Mouse (Mus musculus) spleen, adult 10 weeks (tissue): ENCODE measurements around the gene Rmi1. TPM values are rescaled to one million over a fixed set of nuclear protein-coding genes. Genes with fewer than 3 reads are reported as not detected.

Source experiments
- polyA plus RNA-seq: library from polyadenylated mRNA; stranded (reverse); fragments of 350-450 nt; fragmentation: Illumina TruSeq; extraction: RNeasy Lipid Tissue Mini Kit (QIAGEN cat#74804); gene quantifications from one replicate; pipeline ENCODE4 v1.2.3, GENCODE M21; 2015; ENCODE audit warnings: low replicate concordance; ENCODE audit not compliant: insufficient read depth

The Rmi1 gene
- 68.7 TPM for polyA plus RNA-seq

DNA sequence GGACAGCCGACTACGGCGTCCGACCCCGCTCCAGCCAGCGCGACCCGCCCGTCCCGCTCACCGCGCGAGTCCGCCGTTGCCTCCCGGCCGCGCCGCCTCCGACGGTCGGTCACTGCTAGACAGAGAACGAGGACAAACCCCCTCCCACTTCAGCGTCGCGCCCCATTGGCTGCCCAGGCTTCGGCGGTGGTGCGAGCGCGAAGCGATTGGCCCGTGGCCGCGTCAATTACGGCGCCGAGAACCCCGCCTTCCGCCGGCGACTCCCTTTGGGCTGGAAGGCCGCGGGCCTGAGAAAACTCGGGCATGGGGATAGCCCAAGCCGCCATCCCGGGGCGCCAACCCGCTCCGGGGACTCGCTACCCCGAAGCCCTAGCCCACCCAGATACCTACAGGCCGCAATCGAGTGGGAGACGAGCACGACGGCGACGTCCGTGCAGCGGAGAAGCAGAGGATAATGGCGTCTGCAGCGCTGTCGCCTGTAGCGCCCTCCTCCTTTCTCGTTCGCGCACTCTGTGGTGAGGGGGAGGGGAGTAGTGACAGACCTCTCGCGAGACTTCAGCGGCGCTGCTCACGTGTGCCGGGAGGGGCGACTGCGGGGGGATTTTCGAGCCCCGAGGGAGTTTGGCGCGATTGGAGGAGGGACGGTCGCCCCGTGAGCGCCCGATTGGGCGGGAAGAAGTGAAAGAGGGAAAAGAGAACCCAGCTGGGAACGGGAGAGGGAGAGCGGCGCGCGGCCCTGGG, at the start of gene Rmi1:
Gene Rmi1, plus strand, starts transcription at position 246 of the 741 bp plus-strand sequence.

DNA sequence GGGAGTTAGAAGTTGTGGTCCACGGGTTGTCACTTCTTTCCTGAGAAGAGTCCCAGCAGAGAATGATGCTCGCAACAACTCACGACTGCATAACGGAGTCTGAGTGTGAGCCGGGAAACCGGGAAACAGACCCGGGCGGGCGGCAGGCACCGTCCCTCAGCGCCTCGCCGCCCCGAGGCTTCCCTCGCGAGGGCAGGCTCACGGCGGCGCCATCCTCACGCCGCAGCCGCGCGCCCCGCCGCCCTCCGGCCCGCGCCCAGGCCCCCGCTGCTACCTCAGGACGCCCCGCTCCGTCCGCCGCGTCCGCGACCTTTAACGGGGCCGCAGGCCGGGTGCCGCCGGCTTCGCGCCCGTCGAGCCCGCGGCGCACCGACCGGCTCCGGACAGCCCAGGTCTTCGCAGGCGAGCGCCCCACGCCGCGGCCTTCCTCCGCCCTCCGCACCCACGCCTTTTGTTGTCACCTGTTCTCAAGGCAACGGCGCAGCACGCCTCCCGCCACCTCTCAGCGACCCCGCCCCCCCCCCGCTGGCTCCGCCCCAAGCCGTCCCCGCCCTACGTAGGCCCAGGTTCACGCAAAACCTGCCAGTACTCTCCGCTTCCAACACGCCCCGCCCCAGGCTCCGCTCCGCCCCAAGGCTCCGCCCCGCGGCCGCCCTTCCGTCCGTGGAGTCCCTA, 43.3 kb upstream of the Rmi1 start, which contains the start of gene Kif27:
Gene Kif27, minus strand, starts transcription at position 494 of the 675 bp plus-strand sequence.

DNA sequence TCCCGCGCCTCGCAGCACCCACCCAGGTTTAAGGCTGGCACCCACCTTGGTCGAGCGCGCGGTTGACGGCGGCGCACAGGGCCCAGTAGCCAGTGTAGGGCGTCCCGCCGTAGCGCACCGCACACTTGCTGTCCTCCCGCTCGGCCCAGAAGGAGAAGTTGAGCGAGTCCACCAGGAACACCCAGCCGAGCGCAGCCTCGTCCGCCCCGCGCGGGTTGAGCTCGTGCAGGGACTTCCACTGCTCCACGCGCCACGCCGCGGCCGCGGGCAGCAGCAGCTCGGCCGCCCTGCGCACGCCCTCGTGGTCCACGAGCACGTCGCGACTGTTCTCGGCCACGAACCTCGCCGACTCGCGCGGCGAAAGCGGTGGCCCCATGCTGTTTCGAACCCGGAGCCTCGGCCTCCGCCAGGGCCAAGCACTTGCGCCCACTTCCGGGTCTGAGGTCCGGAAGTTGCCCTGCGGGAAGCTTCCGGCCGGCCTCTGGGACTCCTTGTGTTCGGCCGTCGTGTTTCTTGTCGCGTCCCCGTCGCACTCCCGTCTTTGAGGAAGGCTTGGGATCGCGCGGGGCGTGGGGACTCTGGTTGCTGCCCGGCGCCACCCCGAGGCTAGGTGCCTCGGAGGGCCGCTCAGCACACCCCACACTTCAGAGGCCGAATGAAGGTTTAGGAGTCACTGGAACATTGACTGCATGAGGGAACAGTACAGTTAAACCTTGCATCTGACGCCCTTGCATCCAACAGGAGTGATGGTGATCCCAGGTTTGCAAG, 17.1 kb upstream of the Rmi1 start, which contains the start of gene 2210016F16Rik:
Gene 2210016F16Rik, minus strand, starts transcription at position 447 of the 768 bp plus-strand sequence.

GRCm38 (mm10) chr13:58403243-58403642, 1.2 kb downstream of the Rmi1 start, which contains the start of gene Hnrnpk:
TSS of gene Hnrnpk (minus strand) at chr13:58403343.

Other genes with a start within 250 kb of the Rmi1 start
- 93.2 TPM for gene Idnk, start 244.6 kb upstream of the Rmi1 start, polyA plus RNA-seq
- gene Ubqln1, start 186.6 kb upstream of the Rmi1 start, polyA plus RNA-seq = 98.1 TPM
- gene Gkap1, start 126.5 kb upstream of the Rmi1 start, polyA plus RNA-seq = 16.6 TPM
- gene Kif27, start 43.1 kb upstream of the Rmi1 start, polyA plus RNA-seq = 0.18 TPM
- gene 2210016F16Rik, start 17.0 kb upstream of the Rmi1 start, polyA plus RNA-seq = 18.7 TPM
- 1,416 TPM for gene Hnrnpk, start 1.1 kb downstream of the Rmi1 start, polyA plus RNA-seq
- 0.10 TPM for gene Slc28a3, start 208.6 kb downstream of the Rmi1 start, polyA plus RNA-seq